Mouse (Mus musculus) kidney, adult 2 months (tissue): ENCODE results near the gene Ces2c.

ENCODE experiments used
- CTCF ChIP-seq: fragments of 200-500 bp; conservative IDR thresholded peaks from 2 replicates; pipeline ENCODE4 v1.5.1; 2011; ENCODE audit warnings: low read depth, mild to moderate bottlenecking, control low read depth, low read length, moderate library complexity, mixed read lengths; ENCODE audit not compliant: insufficient read depth, insufficient read length
- POLR2A ChIP-seq: fragments of 200-500 bp; IDR thresholded peaks from one replicate; pipeline ENCODE4 v1.6.1; 2011; ENCODE audit warnings: low read depth, low read length, control low read depth

DNA sequence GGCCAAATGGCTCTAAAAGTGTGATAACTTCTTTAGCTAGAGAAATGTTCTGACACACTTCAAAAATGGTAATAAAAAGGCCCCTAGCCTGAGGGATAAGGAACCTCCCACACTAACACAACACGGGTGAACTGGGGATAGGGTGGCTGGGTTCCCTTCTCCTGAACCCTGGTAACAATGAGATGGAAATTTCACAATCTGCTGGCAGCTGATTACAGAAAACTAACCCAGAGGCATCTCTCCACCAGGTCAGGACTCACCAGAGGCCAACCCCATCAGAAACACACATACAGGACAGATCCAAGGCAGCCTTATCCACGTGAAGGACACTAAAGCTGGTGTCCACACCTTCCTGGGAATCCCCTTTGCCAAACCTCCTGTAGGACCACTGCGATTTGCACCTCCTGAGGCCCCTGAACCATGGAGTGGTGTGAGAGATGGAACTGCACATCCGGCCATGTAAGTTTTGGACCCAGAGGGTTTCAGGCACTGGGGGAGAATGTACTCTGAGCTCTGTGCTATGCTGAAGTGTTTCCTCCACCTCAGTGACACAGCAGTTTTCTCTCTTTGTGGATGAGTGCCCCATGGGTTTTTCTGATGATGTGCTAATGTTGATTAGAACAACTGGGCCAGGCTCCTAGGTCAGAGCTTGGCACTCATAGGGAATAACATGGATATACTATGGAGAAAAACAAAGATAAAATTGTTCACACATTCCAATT is 1.0 kb downstream of the Ces2c start:
- TF ChIP-seq CTCF = no peak
- TF ChIP-seq POLR2A = no peak
